Mouse (Mus musculus): Measurements from ENCODE around the gene Zic1. TPM values are rescaled to one million over a fixed set of nuclear protein-coding genes. Genes with fewer than 3 reads are reported as not detected.
A peak's percentile ranks its signal among the peaks of the same experiment; 100 is the strongest.

Gene Zic1
- polyA plus RNA-seq, 1 experiment from 2014 or later: 14.4 TPM

- Histone ChIP-seq H3K4me3 (replicated peaks) (no peak overlapping the region; the same call in 1 of the 2 replicates), H3K9ac (peak overlapping the region; percentile 33; the same call in 1 of the 2 replicates), H3K4me2 (peak overlapping the region; percentile 11), H3K9me3 (no peaks in the 10 kb centered on the region), H3K27ac (peak overlapping the region; percentile 46; the same call in 1 of the 2 replicates), H3K36me3 (replicated peaks) (no peaks in the 10 kb centered on the region), H3K27me3 (peaks cover 92% of the 10 kb centered on the region), H3K4me1 (peaks cover 22% of the 10 kb centered on the region)
- ATAC-seq (ENCODE audit: low FRiP score): no peak
- WGBS: 38% methylated on average over 3 of the region's 3 CpGs
These were observed 8.4 kb upstream of the Zic1 start for GRCm38 (mm10) chr9:91373811-91374575.

GRCm38 (mm10) chr9:91371608-91372007 lies 6.0 kb upstream of the Zic1 start:
- no peak for ATAC-seq (ENCODE audit: low FRiP score)
- Histone ChIP-seq H3K4me2 (peak overlapping the region; percentile 58), H3K9ac (0 out of 2 replicates have a peak overlapping the region, but pooled peaks have one; percentile 94), H3K4me3 (replicated peaks) (peak overlapping the region; percentile 10), H3K9me3 (no peaks in the 10 kb centered on the region), H3K4me1 (peaks cover 6% of the 10 kb centered on the region; the same call in 1 of the 2 replicates), H3K27ac (peak overlapping the region; percentile 97; the same call in 1 of the 2 replicates), H3K36me3 (replicated peaks) (no peaks in the 10 kb centered on the region), H3K27me3 (peaks cover 86% of the 10 kb centered on the region)
- WGBS: 22% methylated on average over 4 of the region's 4 CpGs

GRCm38 (mm10) chr9:91371011-91371410 lies 5.4 kb upstream of the Zic1 start:
- Histone ChIP-seq H3K4me2 (peak overlapping the region; percentile 58), H3K9ac (peak overlapping the region; percentile 94), H3K4me3 (replicated peaks) (peak overlapping the region; percentile 39), H3K9me3 (no peaks in the 10 kb centered on the region), H3K27ac (peak overlapping the region; percentile 97), H3K36me3 (replicated peaks) (no peaks in the 10 kb centered on the region), H3K4me1 (peaks cover 6% of the 10 kb centered on the region; the same call in 1 of the 2 replicates), H3K27me3 (peaks cover 86% of the 10 kb centered on the region)
- no peak for ATAC-seq (ENCODE audit: low FRiP score)

- WGBS: 18% methylated on average over 6 of the region's 6 CpGs
- Histone ChIP-seq H3K9ac (peak overlapping the region; percentile 94), H3K4me1 (peaks cover 6% of the 10 kb centered on the region; the same call in 1 of the 2 replicates)
These were observed 4.6 kb upstream of the Zic1 start for GRCm38 (mm10) chr9:91370191-91370708.

GRCm38 (mm10) chr9:91369293-91369991 lies 3.8 kb upstream of the Zic1 start:
- WGBS: 6% methylated on average over 26 of the region's 26 CpGs

More at GRCm38 (mm10) chr9:91370191-91370708, 4.6 kb upstream of the Zic1 start:
- Histone ChIP-seq H3K4me2 (peak overlapping the region; percentile 58), H3K27me3 (peaks cover 79% of the 10 kb centered on the region), H3K36me3 (replicated peaks) (no peaks in the 10 kb centered on the region), H3K27ac (peak overlapping the region; percentile 97), H3K4me3 (replicated peaks) (peak overlapping the region; percentile 39), H3K9me3 (no peaks in the 10 kb centered on the region)
- ATAC-seq (ENCODE audit: low FRiP score): no peak

GRCm38 (mm10) chr9:91368946-91369292 lies 3.3 kb upstream of the Zic1 start:
- Histone ChIP-seq H3K9ac (peak overlapping the region; percentile 94), H3K4me3 (replicated peaks) (peak overlapping the region; percentile 39), H3K27ac (peak overlapping the region; percentile 97), H3K27me3 (peaks cover 80% of the 10 kb centered on the region), H3K4me2 (peak overlapping the region; percentile 58), H3K36me3 (replicated peaks) (peaks cover 6% of the 10 kb centered on the region; the same call in 1 of the 2 replicates), H3K9me3 (no peaks in the 10 kb centered on the region), H3K4me1 (peaks cover 10% of the 10 kb centered on the region; the same call in 1 of the 2 replicates)
- WGBS: 9% methylated on average over 12 of the region's 13 CpGs
- ATAC-seq (ENCODE audit: low FRiP score): no peak

More at GRCm38 (mm10) chr9:91369293-91369991, 3.8 kb upstream of the Zic1 start:
- ATAC-seq (ENCODE audit: low FRiP score): no peak
- Histone ChIP-seq H3K4me2 (peak overlapping the region; percentile 58), H3K9me3 (no peaks in the 10 kb centered on the region), H3K4me3 (replicated peaks) (peak overlapping the region; percentile 39), H3K4me1 (peaks cover 10% of the 10 kb centered on the region; the same call in 1 of the 2 replicates), H3K36me3 (replicated peaks) (peaks cover 1% of the 10 kb centered on the region; the same call in 1 of the 2 replicates), H3K27ac (peak overlapping the region; percentile 97), H3K9ac (peak overlapping the region; percentile 94), H3K27me3 (peaks cover 79% of the 10 kb centered on the region)

- Histone ChIP-seq H3K4me1 (peaks cover 10% of the 10 kb centered on the region; the same call in 1 of the 2 replicates), H3K9ac (peak overlapping the region; percentile 94), H3K27ac (peak overlapping the region; percentile 97), H3K36me3 (replicated peaks) (peaks cover 7% of the 10 kb centered on the region; the same call in 1 of the 2 replicates), H3K9me3 (no peaks in the 10 kb centered on the region), H3K4me3 (replicated peaks) (peak overlapping the region; percentile 39), H3K27me3 (peaks cover 78% of the 10 kb centered on the region), H3K4me2 (peak overlapping the region; percentile 58)
- WGBS: 7% methylated on average over 3 of the region's 3 CpGs
- ATAC-seq (ENCODE audit: low FRiP score): no peak
These were observed 2.5 kb upstream of the Zic1 start for GRCm38 (mm10) chr9:91368150-91368549.

GRCm38 (mm10) chr9:91366999-91367811 lies 1.6 kb upstream of the Zic1 start:
- under 1% methylated on average over 30 of the region's 30 CpGs for WGBS
- Histone ChIP-seq H3K4me3 (replicated peaks) (peak overlapping the region; percentile 79), H3K9me3 (no peaks in the 10 kb centered on the region), H3K27ac (peak overlapping the region; percentile 97), H3K4me1 (peaks cover 10% of the 10 kb centered on the region), H3K4me2 (peak overlapping the region; percentile 58), H3K9ac (peak overlapping the region; percentile 94), H3K27me3 (peaks cover 73% of the 10 kb centered on the region), H3K36me3 (replicated peaks) (peaks cover 10% of the 10 kb centered on the region)
- no peak for ATAC-seq (ENCODE audit: low FRiP score)

GRCm38 (mm10) chr9:91366226-91366998 lies 802 bp upstream of the Zic1 start:
- Histone ChIP-seq H3K27me3 (peaks cover 67% of the 10 kb centered on the region), H3K9ac (peak overlapping the region; percentile 94), H3K27ac (peak overlapping the region; percentile 97), H3K4me1 (peaks cover 16% of the 10 kb centered on the region), H3K36me3 (replicated peaks) (peaks cover 15% of the 10 kb centered on the region), H3K4me3 (replicated peaks) (peak overlapping the region; percentile 79), H3K4me2 (peak overlapping the region; percentile 58), H3K9me3 (no peaks in the 10 kb centered on the region)
- peak; percentile 19; the same call in 1 of the 2 replicates for ATAC-seq (ENCODE audit: low FRiP score)
- WGBS: under 1% methylated on average over 16 of the region's 18 CpGs

- WGBS: 0% methylated on average over 40 of the region's 42 CpGs
- ATAC-seq (ENCODE audit: low FRiP score): peak; percentile 37
- Histone ChIP-seq H3K9me3 (no peaks in the 10 kb centered on the region), H3K36me3 (replicated peaks) (peaks cover 15% of the 10 kb centered on the region), H3K4me1 (peaks cover 13% of the 10 kb centered on the region), H3K4me3 (replicated peaks) (peak overlapping the region; percentile 79), H3K4me2 (peak overlapping the region; percentile 58), H3K27me3 (peaks cover 57% of the 10 kb centered on the region), H3K27ac (peak overlapping the region; percentile 97), H3K9ac (peak overlapping the region; percentile 94)
These were observed 574 bp downstream of the Zic1 start for GRCm38 (mm10) chr9:91364971-91365501.

Data from forebrain, embryonic 12.5 days (tissue).